Mouse (Mus musculus) heart, adult 2 months (tissue): ENCODE measurements around the gene E2f1. TPM values are rescaled to one million over a fixed set of nuclear protein-coding genes. Genes with fewer than 3 reads are reported as not detected.

Source experiments
- DNase-seq, 2 experiments: peaks; one replicate each; pipeline ENCODE4 v3.0.0; 2021
- H3K27ac ChIP-seq: fragments of 200-600 bp; 2 replicates; pipeline ENCODE4 v1.8.1; 2022
- H3K27me3 ChIP-seq: fragments of 200-500 bp; 2 replicates; pipeline ENCODE4 v1.6.1; 2012; ENCODE audit warnings: mild to moderate bottlenecking, low read length, inconsistent platforms, mixed read lengths; ENCODE audit not compliant: control insufficient read depth, insufficient read depth
- H3K36me3 ChIP-seq: fragments of 200-500 bp; 2 replicates; pipeline ENCODE4 v1.6.1; 2012; ENCODE audit warnings: low read length, inconsistent platforms; ENCODE audit not compliant: control insufficient read depth, insufficient read depth
- H3K4me1 ChIP-seq: fragments of 200-500 bp; 2 replicates; pipeline ENCODE4 v1.6.1; 2011; ENCODE audit warnings: low read length; ENCODE audit not compliant: control insufficient read depth, insufficient read depth
- H3K4me3 ChIP-seq: fragments of 200-600 bp; 2 replicates; pipeline ENCODE4 v1.8.1; 2022
- H3K79me2 ChIP-seq: fragments of 200-500 bp; replicated peaks from 2 replicates; pipeline ENCODE4 v1.6.1; 2012; ENCODE audit warnings: mild to moderate bottlenecking, inconsistent platforms, low read length, moderate library complexity, mixed read lengths; ENCODE audit not compliant: control insufficient read depth, insufficient read depth
- H3K9ac ChIP-seq: fragments of 200-500 bp; 2 replicates; pipeline ENCODE4 v1.6.1; 2012; ENCODE audit warnings: low read depth, mild to moderate bottlenecking, control low read depth, inconsistent platforms, low read length, mixed read lengths
- CTCF ChIP-seq: fragments of 200-600 bp; IDR thresholded peaks from 2 replicates; pipeline ENCODE4 v1.8.1; 2022; ENCODE audit warnings: antibody characterized with exemption, mild to moderate bottlenecking, moderate library complexity
- EP300 ChIP-seq: fragments of 200-500 bp; IDR thresholded peaks from 2 replicates; pipeline ENCODE4 v1.6.1; 2011; ENCODE audit warnings: low read depth, low read length, control low read depth; ENCODE audit not compliant: insufficient read depth
- POLR2A ChIP-seq: fragments of 200-500 bp; IDR thresholded peaks from 2 replicates; pipeline ENCODE4 v1.6.1; 2011; ENCODE audit warnings: mild to moderate bottlenecking, low read depth, low read length, control low read depth; ENCODE audit not compliant: insufficient read depth
- WGBS: fragments of 180-500 bp; shearing (Covaris S2); methylation state at CpG from one replicate; pipeline ENCODE4 v1.1.7; 2018; 5-methylcytosine and 5-hydroxymethylcytosine counted together
- intact Hi-C: fragments of 180-260 bp; cut with DNase I; formaldehyde crosslinking; loops from one replicate; pipeline ENCODE4 v1.15.1; 2025
- polyA plus RNA-seq: library from polyadenylated mRNA; depleted of rRNA; stranded (reverse); fragments of >200 nt; gene quantifications from 2 replicates; pipeline ENCODE4 v1.2.3, GENCODE M21; 2012
- total RNA-seq, 2 experiments: library from RNA; stranded (reverse); gene quantifications; 2 replicates each; pipeline ENCODE4 v1.2.3; 2021

E2f1 gene
- total and polyA plus RNA-seq, 3 experiments = 0.39 to 1.1 (median 0.70) TPM

DNA sequence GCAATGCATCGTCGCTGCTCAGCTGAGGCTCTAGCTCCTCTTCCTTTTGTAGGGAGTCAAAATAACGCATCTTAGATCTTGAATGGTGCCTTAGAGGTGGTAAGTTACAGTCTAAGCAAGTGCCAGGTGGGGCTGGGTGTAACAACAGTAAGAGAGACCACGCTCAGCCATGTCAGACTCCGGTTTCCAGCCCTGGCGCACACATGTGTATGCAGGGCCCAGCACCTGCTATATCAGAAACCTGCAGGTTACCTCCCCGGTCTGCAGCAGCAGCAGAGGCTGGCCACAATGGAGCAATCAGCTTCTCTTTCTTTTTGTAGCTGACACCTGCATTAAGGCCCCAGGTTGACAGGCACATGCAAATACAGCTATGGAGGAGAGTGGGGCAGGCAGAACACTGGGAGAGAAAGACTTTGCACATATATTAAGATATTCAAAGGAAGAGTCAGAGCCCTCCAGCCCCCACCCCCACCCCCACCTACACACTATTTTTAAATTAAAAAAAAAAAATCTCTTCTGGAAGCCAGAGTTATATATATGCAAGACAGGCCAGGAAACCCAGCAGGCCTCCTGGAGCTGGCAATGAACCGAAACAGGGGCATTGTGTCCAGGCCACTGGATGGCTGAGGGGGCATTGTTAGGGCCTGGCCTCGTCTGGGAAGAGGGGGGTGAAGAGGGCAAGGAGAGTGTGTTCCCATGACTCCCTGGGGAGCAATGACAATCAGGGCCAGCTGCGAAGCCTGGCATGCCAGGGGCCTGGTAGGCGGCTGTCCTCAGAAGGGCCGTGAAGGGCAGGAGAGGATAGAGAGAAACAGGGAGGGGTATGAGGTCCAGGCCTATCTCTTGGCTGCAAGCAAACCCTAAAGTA, 7.4 kb upstream of the E2f1 start:
- peaks cover 2% of the 10 kb centered on the region for H3K4me1 ChIP-seq
- intact Hi-C loops = no loop called here
- 63% methylated on average over 12 of the region's 12 CpGs for WGBS
- no peak overlapping the region for H3K4me3 ChIP-seq
- H3K9ac ChIP-seq = no peak overlapping the region
- H3K27ac ChIP-seq = no peak overlapping the region
- H3K36me3 ChIP-seq = no peaks in the 10 kb centered on the region
- no peak for DNase-seq
- no peaks in the 10 kb centered on the region for H3K79me2 ChIP-seq
- no peak for TF ChIP-seq CTCF
- TF ChIP-seq EP300 = no peak
- no peak for TF ChIP-seq POLR2A
- no peaks in the 10 kb centered on the region for H3K27me3 ChIP-seq

DNA sequence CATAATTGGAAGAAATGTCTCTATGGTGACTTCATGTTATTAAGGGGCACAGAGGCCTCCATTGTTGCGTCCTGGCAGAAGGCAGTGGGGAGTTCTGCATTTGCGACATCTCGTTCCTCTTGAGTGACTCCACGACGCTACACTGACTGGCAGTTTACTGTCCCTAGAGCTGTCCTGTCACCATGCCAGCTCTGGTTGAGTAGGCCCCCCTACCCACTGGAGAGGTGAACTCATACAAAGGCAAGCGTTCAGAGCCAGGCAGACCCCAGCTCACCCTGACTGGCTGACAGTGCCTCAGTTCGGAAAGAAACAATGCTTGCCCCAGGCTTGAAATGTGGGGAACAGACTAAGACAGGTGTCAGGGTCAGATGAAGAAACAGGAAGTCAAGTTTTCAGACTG, 4.6 kb upstream of the E2f1 start:
- no peak overlapping the region for H3K9ac ChIP-seq
- 75% methylated on average over 7 of the region's 7 CpGs for WGBS
- TF ChIP-seq POLR2A = no peak
- TF ChIP-seq EP300 = no peak
- TF ChIP-seq CTCF = no peak
- no peaks in the 10 kb centered on the region for H3K79me2 ChIP-seq
- H3K27me3 ChIP-seq = no peaks in the 10 kb centered on the region
- intact Hi-C loops = no loop called here
- no peaks in the 10 kb centered on the region for H3K36me3 ChIP-seq
- H3K4me3 ChIP-seq = no peak overlapping the region
- no peak overlapping the region for H3K27ac ChIP-seq
- DNase-seq = no peak
- no peaks in the 10 kb centered on the region for H3K4me1 ChIP-seq

DNA sequence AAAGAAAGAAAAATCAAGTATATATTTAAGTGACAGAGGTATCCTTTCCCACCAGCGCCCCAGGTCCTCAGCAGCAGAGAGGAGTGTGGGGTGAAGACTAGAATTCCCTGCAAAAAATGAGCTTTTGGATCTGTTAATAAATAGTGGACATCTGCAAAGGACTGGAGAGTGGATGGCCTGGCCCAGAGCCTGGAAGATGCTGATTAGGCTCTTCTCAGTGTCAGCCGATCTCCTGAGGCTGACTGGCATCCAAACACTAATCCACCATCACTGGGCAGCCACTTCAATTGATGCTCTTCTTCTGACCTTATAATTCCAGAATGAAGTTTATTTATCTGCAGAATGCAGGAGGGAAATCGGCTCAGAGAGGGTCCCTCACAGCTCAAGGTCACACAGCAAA, 3.3 kb upstream of the E2f1 start:
- no peaks in the 10 kb centered on the region for H3K36me3 ChIP-seq
- no peaks in the 10 kb centered on the region for H3K27me3 ChIP-seq
- no peak overlapping the region for H3K9ac ChIP-seq
- intact Hi-C loops = no loop called here
- DNase-seq = no peak
- no peaks in the 10 kb centered on the region for H3K4me1 ChIP-seq
- no peak overlapping the region for H3K4me3 ChIP-seq
- TF ChIP-seq CTCF = no peak
- TF ChIP-seq EP300 = no peak
- TF ChIP-seq POLR2A = no peak
- H3K27ac ChIP-seq = no peak overlapping the region
- H3K79me2 ChIP-seq = no peaks in the 10 kb centered on the region
- WGBS = 80% methylated on average over 3 of the region's 3 CpGs

DNA sequence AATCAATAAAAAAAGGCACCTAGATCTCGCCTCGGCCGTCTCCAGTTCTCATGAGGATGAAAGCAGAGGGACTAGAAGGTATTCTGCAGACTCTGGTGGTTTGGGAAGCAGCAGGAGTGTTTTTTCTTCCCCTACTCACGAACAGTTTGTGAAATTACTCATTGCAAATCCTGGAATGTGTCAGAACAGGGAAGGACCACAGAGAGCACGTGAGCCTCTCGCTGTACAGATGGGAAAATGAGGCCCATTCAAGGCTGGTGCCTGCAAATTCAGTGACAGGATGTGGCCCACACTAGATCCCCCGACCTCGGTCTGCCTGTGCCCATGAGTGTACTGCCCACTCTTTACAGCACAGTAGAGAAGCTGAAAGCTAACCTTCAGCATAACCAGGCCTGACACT, 2.3 kb upstream of the E2f1 start:
- Histone ChIP-seq H3K4me3 (no peak overlapping the region), H3K9ac (no peak overlapping the region), H3K36me3 (no peaks in the 10 kb centered on the region), H3K27me3 (no peaks in the 10 kb centered on the region), H3K79me2 (no peaks in the 10 kb centered on the region), H3K4me1 (no peaks in the 10 kb centered on the region), H3K27ac (no peak overlapping the region)
- DNase-seq = no peak
- intact Hi-C loops = loop anchor here (2.0 kb wide), 1 partner anchor 31 kb away; the partner anchor contains the start of gene Pxmp4
- WGBS = 76% methylated on average over 8 of the region's 8 CpGs
- TF ChIP-seq POLR2A (no peak), CTCF (no peak), EP300 (no peak)

DNA sequence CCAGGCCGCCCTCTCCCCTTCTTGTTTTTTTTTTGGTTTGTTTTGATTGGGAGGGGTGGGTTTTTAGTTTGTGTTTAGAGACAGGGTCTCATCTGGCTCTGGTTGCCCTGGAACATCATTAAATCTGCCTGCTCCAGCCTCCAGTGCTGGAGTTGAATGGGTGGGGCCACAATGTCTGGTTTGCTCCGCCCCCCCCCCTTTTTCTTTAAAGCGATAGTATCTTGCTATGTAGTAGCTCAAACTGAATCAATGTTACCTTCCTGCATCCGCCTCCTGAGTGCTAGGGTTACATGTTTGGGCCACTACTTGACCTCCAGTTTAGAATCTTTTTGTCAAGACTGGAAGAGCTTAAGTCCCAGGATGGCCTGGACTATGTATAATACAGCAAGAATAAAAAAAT, 1.6 kb upstream of the E2f1 start:
- no peaks in the 10 kb centered on the region for H3K27me3 ChIP-seq
- intact Hi-C loops = loop anchor here (2.0 kb wide), 1 partner anchor 32 kb away; the partner anchor contains the start of gene Pxmp4
- H3K4me1 ChIP-seq = no peaks in the 10 kb centered on the region
- DNase-seq = no peak
- TF ChIP-seq EP300 (no peak), POLR2A (no peak), CTCF (no peak)
- H3K36me3 ChIP-seq = no peaks in the 10 kb centered on the region
- no peak overlapping the region for H3K9ac ChIP-seq
- no peak overlapping the region for H3K4me3 ChIP-seq
- H3K27ac ChIP-seq = no peak overlapping the region
- no peaks in the 10 kb centered on the region for H3K79me2 ChIP-seq
- 77% methylated on average over 4 of the region's 4 CpGs for WGBS

DNA sequence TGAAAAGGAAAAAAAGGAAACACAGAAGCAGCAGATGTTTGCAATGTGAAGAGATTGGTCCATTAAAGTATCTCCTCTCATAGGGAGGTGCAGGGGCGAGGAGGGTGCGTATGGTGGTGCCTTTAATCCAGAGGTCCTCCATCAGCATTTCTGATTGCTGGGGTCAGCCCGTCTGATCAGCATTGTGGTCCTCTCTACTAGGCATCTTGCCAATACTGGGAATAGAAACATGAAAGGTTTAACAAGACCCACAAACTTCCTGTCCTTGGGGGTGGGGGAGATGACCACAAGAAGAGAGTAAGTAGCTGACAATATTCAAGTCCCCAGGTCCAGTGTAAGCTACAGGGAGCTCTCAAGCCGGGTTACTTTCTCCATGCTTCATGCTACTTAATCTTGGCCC, 974 bp upstream of the E2f1 start:
- TF ChIP-seq CTCF = no peak
- TF ChIP-seq POLR2A = no peak
- no peak for TF ChIP-seq EP300
- Histone ChIP-seq H3K27ac (no peak overlapping the region), H3K79me2 (no peaks in the 10 kb centered on the region), H3K27me3 (no peaks in the 10 kb centered on the region), H3K4me1 (no peaks in the 10 kb centered on the region), H3K4me3 (no peak overlapping the region), H3K36me3 (no peaks in the 10 kb centered on the region), H3K9ac (no peak overlapping the region)
- WGBS = 55% methylated on average over 4 of the region's 4 CpGs
- DNase-seq = no peak
- intact Hi-C loops = loop anchor here (2.0 kb wide), 1 partner anchor 32 kb away; the partner anchor contains the start of gene Pxmp4
